Mouse (Mus musculus) CH12.LX (cell line): Measurements from ENCODE around the gene Mdga1. TPM values are rescaled to one million over a fixed set of nuclear protein-coding genes. Genes with fewer than 3 reads are reported as not detected.
A peak's percentile ranks its signal among the peaks of the same experiment; 100 is the strongest.

ENCODE experiments used
- DNase-seq: peaks from one replicate; pipeline ENCODE4 v3.0.0-alpha.2; 2013; ENCODE audit errors: extremely low read depth
- H3K27ac ChIP-seq: 2 replicates; pipeline ENCODE4 v1.5.1; 2012; ENCODE audit warnings: low read depth, mild to moderate bottlenecking, control low read depth, moderate library complexity; ENCODE audit not compliant: insufficient read depth
- H3K27me3 ChIP-seq: replicated peaks from 2 replicates; pipeline ENCODE3; 2012; ENCODE audit warnings: inconsistent platforms
- H3K36me3 ChIP-seq, 2 experiments: replicated peaks in 1 of 2; 2 replicates each; pipeline versions ENCODE3 to v1.6.1; 2012; ENCODE audit warnings: inconsistent platforms in 1 of 2, low read length in 1 of 2, mild to moderate bottlenecking in 1 of 2, mixed read lengths in 1 of 2, moderate library complexity in 1 of 2; ENCODE audit not compliant: control insufficient read depth in 1 of 2, insufficient read depth in 1 of 2
- H3K4me1 ChIP-seq, 2 experiments: 2 replicates each; pipeline ENCODE4 v1.6.1; 2012; ENCODE audit warnings: inconsistent platforms in 1 of 2, moderate library complexity in 1 of 2; ENCODE audit not compliant: insufficient read depth in 2 of 2, control insufficient read depth in 1 of 2
- H3K4me2 ChIP-seq: 2 replicates; pipeline ENCODE4 v1.6.1; 2012; ENCODE audit warnings: low read depth, mild to moderate bottlenecking, control low read depth; ENCODE audit not compliant: poor library complexity, insufficient read depth, severe bottlenecking
- H3K4me3 ChIP-seq, 3 experiments: fragments of 150-350 bp in 1 of 3; sonication (generic) in 1 of 3; replicated peaks in 1 of 3; 2 replicates each; pipeline versions ENCODE3 to v1.5.1; 2011 to 2012; ENCODE audit warnings: low read depth in 2 of 3, low read length in 2 of 3, mild to moderate bottlenecking in 2 of 3, moderate library complexity in 2 of 3, control low read depth in 1 of 3, improper control_type of control experiment in 1 of 3, inconsistent platforms in 1 of 3, mixed read lengths in 1 of 3; ENCODE audit not compliant: poor library complexity in 1 of 3
- H3K79me2 ChIP-seq: replicated peaks from 2 replicates; pipeline ENCODE4 v1.6.1; 2012; ENCODE audit warnings: mild to moderate bottlenecking, moderate library complexity; ENCODE audit not compliant: control insufficient read depth, poor library complexity, insufficient read depth, severe bottlenecking; ENCODE audit errors: extremely low read depth
- H3K9ac ChIP-seq: 2 replicates; pipeline ENCODE4 v1.6.1; 2012; ENCODE audit warnings: low read depth, mild to moderate bottlenecking, control low read depth, moderate library complexity; ENCODE audit not compliant: insufficient read depth
- H3K9me3 ChIP-seq: replicated peaks from 2 replicates; pipeline ENCODE3; 2012; ENCODE audit warnings: low read length, inconsistent platforms, mixed read lengths
- BHLHE40 ChIP-seq: IDR thresholded peaks from 2 replicates; pipeline ENCODE4 v1.6.1; 2011; ENCODE audit warnings: mild to moderate bottlenecking, low read depth, low read length, improper control_type of control experiment
- CHD1 ChIP-seq: IDR thresholded peaks from 2 replicates; pipeline ENCODE4 v1.6.1; 2012; ENCODE audit warnings: low read depth, low read length, improper control_type of control experiment, inconsistent platforms
- CHD2 ChIP-seq: IDR thresholded peaks from 2 replicates; pipeline ENCODE4 v1.6.1; 2011; ENCODE audit warnings: low read length, improper control_type of control experiment
- CTCF ChIP-seq, 2 experiments: IDR thresholded peaks in 1 of 2; conservative IDR thresholded peaks in 1 of 2; 2 replicates each; pipeline ENCODE4 v1.5.1; 2011 to 2012; ENCODE audit warnings: low read depth in 2 of 2, low read length in 2 of 2, improper control_type of control experiment in 1 of 2, inconsistent platforms in 1 of 2, mild to moderate bottlenecking in 1 of 2, moderate library complexity in 1 of 2
- E2F4 ChIP-seq: IDR thresholded peaks from 2 replicates; pipeline ENCODE4 v1.6.1; 2011; ENCODE audit warnings: low read depth, low read length, improper control_type of control experiment; ENCODE audit not compliant: insufficient replicate concordance
- GABPA ChIP-seq: IDR thresholded peaks from 2 replicates; pipeline ENCODE4 v1.6.1; 2012; ENCODE audit warnings: low read depth, low read length, improper control_type of control experiment, inconsistent platforms; ENCODE audit not compliant: insufficient replicate concordance
- IRF4 ChIP-seq: IDR thresholded peaks from 2 replicates; pipeline ENCODE4 v1.6.1; 2014; ENCODE audit warnings: low read depth, mild to moderate bottlenecking, inconsistent platforms, low read length, improper control_type of control experiment
- JUND ChIP-seq: conservative IDR thresholded peaks from 2 replicates; pipeline ENCODE4 v1.6.1; 2011; ENCODE audit warnings: low read depth, low read length, improper control_type of control experiment
- MAZ ChIP-seq: IDR thresholded peaks from 2 replicates; pipeline ENCODE4 v1.6.1; 2012; ENCODE audit warnings: low read depth, mild to moderate bottlenecking, inconsistent platforms, low read length, improper control_type of control experiment, moderate library complexity
- MEF2A ChIP-seq: IDR thresholded peaks from 2 replicates; pipeline ENCODE4 v1.6.1; 2014; ENCODE audit warnings: low read depth, mild to moderate bottlenecking, inconsistent platforms, low read length, improper control_type of control experiment, borderline replicate concordance
- MXI1 ChIP-seq: IDR thresholded peaks from 2 replicates; pipeline ENCODE4 v1.6.1; 2011; ENCODE audit warnings: mild to moderate bottlenecking, low read depth, low read length, improper control_type of control experiment
- MYC ChIP-seq: IDR thresholded peaks from 2 replicates; pipeline ENCODE4 v1.6.1; 2011; ENCODE audit warnings: low read depth, mild to moderate bottlenecking, improper control_type of control experiment, low read length
- NELFE ChIP-seq: IDR thresholded peaks from 2 replicates; pipeline ENCODE4 v1.6.1; 2011; ENCODE audit warnings: low read depth, low read length, improper control_type of control experiment
- PAX5 ChIP-seq: IDR thresholded peaks from 2 replicates; pipeline ENCODE4 v1.6.1; 2012; ENCODE audit warnings: low read length, inconsistent platforms, mixed read lengths
- RAD21 ChIP-seq: IDR thresholded peaks from 2 replicates; pipeline ENCODE4 v1.6.1; 2011; ENCODE audit warnings: low read depth, mild to moderate bottlenecking, low read length, improper control_type of control experiment, moderate library complexity
- RCOR1 ChIP-seq: conservative IDR thresholded peaks from 2 replicates; pipeline ENCODE4 v1.6.1; 2012; ENCODE audit warnings: low read depth, mild to moderate bottlenecking, inconsistent platforms, low read length, improper control_type of control experiment
- SMC3 ChIP-seq: IDR thresholded peaks from 2 replicates; pipeline ENCODE4 v1.6.1; 2011; ENCODE audit warnings: low read depth, low read length, improper control_type of control experiment
- TBP ChIP-seq: conservative IDR thresholded peaks from 2 replicates; pipeline ENCODE4 v1.6.1; 2011; ENCODE audit warnings: low read depth, low read length, improper control_type of control experiment
- UBTF ChIP-seq: IDR thresholded peaks from 2 replicates; pipeline ENCODE4 v1.6.1; 2012; ENCODE audit warnings: low read depth, mild to moderate bottlenecking, inconsistent platforms, low read length, improper control_type of control experiment, moderate library complexity
- USF2 ChIP-seq: conservative IDR thresholded peaks from 2 replicates; pipeline ENCODE4 v1.6.1; 2011; ENCODE audit warnings: low read depth, low read length, improper control_type of control experiment
- ZKSCAN1 ChIP-seq: IDR thresholded peaks from 2 replicates; pipeline ENCODE4 v1.6.1; 2012; ENCODE audit warnings: low read depth, inconsistent platforms, low read length, improper control_type of control experiment, borderline replicate concordance
- ZMIZ1 ChIP-seq: IDR thresholded peaks from 2 replicates; pipeline ENCODE4 v1.6.1; 2012; ENCODE audit warnings: low read depth, mild to moderate bottlenecking, inconsistent platforms, low read length, improper control_type of control experiment
- ZNF384 ChIP-seq: IDR thresholded peaks from 2 replicates; pipeline ENCODE4 v1.6.1; 2012; ENCODE audit warnings: low read depth, low read length, improper control_type of control experiment, inconsistent platforms
- dilution Hi-C: fragments of 300-500 bp; cut with MboI; formaldehyde crosslinking; loops from 2 replicates; pipeline ENCODE4 v1.14.3; 2020; ENCODE audit warnings: low sequenced_read_pairs; ENCODE audit not compliant: extremely low pct_unique_long_range_greater_than_20kb, extremely low pct_ligation_motif_present
- in situ Hi-C: fragments of 300-500 bp; cut with MboI; formaldehyde crosslinking; loops from 3 replicates; pipeline ENCODE4 v1.14.3; 2019; ENCODE audit warnings: low sequenced_read_pairs, low pct_ligation_motif_present, low pct_unique_long_range_greater_than_20kb, mixed read lengths
- polyA plus RNA-seq: library from polyadenylated mRNA; unstranded; fragments of >175 nt; gene quantifications from 2 replicates; pipeline ENCODE4 v1.2.1, GENCODE M21; 2012; ENCODE audit warnings: low read depth; ENCODE audit not compliant: insufficient read length
- total RNA-seq, 2 experiments: library from RNA; depleted of rRNA; stranded (reverse); fragments of 300-350 nt in 1 of 2; fragments of >200 nt in 1 of 2; gene quantifications; 2 replicates each; pipeline ENCODE4 v1.2.3; 2012 to 2014

The Mdga1 gene
- total and polyA plus RNA-seq, 3 experiments, result 0.29 to 0.39 (median 0.38) TPM

- Histone ChIP-seq H3K36me3 (no peaks in the 10 kb centered on the region), H3K4me2 (no peak overlapping the region), H3K4me3 (no peak overlapping the region), H3K27ac (no peak overlapping the region), H3K9me3 (no peaks in the 10 kb centered on the region), H3K9ac (no peak overlapping the region), H3K79me2 (no peaks in the 10 kb centered on the region), H3K27me3 (no peaks in the 10 kb centered on the region), H3K4me1 (peaks cover 7 to 17% of the 10 kb centered on the region in 2 experiments)
- no peak for DNase-seq
- no peak for TF ChIP-seq MYC
- no peak for TF ChIP-seq IRF4
- no peak for TF ChIP-seq CHD2
- TF ChIP-seq MAZ, result no peak
- TF ChIP-seq MXI1, result no peak
- TF ChIP-seq JUND, result no peak
- TF ChIP-seq E2F4, result no peak
- no peak for TF ChIP-seq PAX5
- TF ChIP-seq ZMIZ1, result no peak
- TF ChIP-seq RCOR1, result no peak
- TF ChIP-seq GABPA, result no peak
- TF ChIP-seq CTCF (conservative IDR thresholded peaks at IDR 0.05 in 1 of 2, IDR thresholded peaks at IDR 0.05 in 1 of 2; ENCODE audit: low read depth in 2 of 2, low read length in 2 of 2), result no peak
- TF ChIP-seq NELFE, result no peak
- no peak for TF ChIP-seq RAD21
- TF ChIP-seq CHD1, result no peak
- TF ChIP-seq USF2, result no peak
- dilution Hi-C loops, result no loop called here
- in situ Hi-C loops, result no loop called here
These were observed 69.6 kb downstream of the Mdga1 start for GRCm38 (mm10) chr17:29900289-29900688.

DNA sequence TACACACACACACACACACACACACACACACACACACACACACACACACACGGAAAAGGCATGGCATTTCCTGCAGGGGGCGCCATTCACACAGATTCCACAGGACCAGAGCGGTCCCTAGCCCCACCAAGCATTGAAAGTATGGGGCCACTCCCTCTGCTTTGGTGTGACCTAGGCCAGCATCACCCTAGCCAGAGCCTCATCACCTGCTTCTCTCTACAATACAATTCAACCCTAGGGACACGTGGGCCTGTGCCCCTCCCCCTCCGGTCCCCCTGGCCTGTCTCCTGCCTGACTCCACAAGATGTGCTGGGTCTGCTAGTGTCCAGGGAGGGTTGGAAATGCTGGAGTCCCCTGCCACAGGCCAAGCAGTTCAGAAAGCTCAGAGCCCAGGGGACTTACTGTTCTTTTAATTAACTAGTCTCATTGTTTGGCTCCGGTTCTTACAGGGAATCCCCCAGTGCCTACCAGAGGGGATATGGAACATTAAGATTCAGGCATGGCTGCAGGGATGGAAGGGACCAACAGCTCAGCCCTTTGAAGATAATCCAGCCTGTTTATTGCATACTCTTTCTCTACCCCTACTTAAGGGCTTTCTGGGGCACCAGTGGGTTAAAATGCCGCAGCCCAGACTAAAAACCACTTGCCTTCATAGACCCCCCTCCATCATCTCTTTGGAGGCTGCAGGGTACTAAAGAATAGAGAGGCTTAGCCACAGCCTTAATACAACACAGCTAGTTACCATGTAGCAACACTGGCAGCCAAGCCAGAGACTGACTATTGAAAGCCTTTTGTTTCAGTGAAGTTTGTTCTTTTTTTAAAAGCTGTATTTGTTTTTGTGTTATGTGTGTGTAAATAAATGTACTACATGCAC is 73.5 kb downstream of the Mdga1 start:
- H3K4me1 ChIP-seq, result peaks cover 7 to 17% of the 10 kb centered on the region in 2 experiments
- in situ Hi-C loops, result no loop called here
- no peaks in the 10 kb centered on the region for H3K27me3 ChIP-seq
- H3K9ac ChIP-seq, result no peak overlapping the region
- no peak for TF ChIP-seq UBTF
- no peak for TF ChIP-seq ZKSCAN1
- TF ChIP-seq CTCF (conservative IDR thresholded peaks at IDR 0.05 in 1 of 2, IDR thresholded peaks at IDR 0.05 in 1 of 2; ENCODE audit: low read depth in 2 of 2, low read length in 2 of 2), result peak; percentile 9 to 64; a peak in 2 of 4 replicates
- no peak for TF ChIP-seq JUND
- TF ChIP-seq SMC3, result peak; percentile 47
- TF ChIP-seq BHLHE40, result no peak
- no peak for TF ChIP-seq ZNF384
- TF ChIP-seq MEF2A, result no peak
- peak; percentile 54 for TF ChIP-seq RAD21
- TF ChIP-seq RCOR1, result no peak
- TF ChIP-seq E2F4, result no peak
- no peak for TF ChIP-seq TBP
- TF ChIP-seq PAX5, result no peak
- dilution Hi-C loops, result loop anchor here (25.0 kb wide), 1 partner anchor 109 kb away; no protein-coding TSS in a partner anchor
- H3K4me2 ChIP-seq, result no peak overlapping the region; the same call in 1 of the 2 replicates
- H3K4me3 ChIP-seq, result no peak overlapping the region
- H3K9me3 ChIP-seq, result peaks cover 9% of the 10 kb centered on the region
- peak; percentile 69 for DNase-seq
- no peaks in the 10 kb centered on the region for H3K79me2 ChIP-seq
- no peak overlapping the region for H3K27ac ChIP-seq
- no peaks in the 10 kb centered on the region for H3K36me3 ChIP-seq
